Mouse (Mus musculus) brain, embryonic 14.5 days (tissue): Measurements from ENCODE around the gene Thbd.

Source experiments
- CTCF ChIP-seq: fragments of 200-500 bp; IDR thresholded peaks from 2 replicates; pipeline ENCODE4 v1.5.1; 2012; ENCODE audit warnings: inconsistent platforms, mild to moderate bottlenecking, moderate library complexity, borderline replicate concordance; ENCODE audit not compliant: insufficient read depth, insufficient read length; ENCODE audit errors: extremely low read depth
- POLR2A ChIP-seq: fragments of 200-500 bp; IDR thresholded peaks from 2 replicates; pipeline ENCODE4 v1.6.1; 2012; ENCODE audit warnings: mild to moderate bottlenecking, inconsistent platforms, borderline replicate concordance; ENCODE audit not compliant: poor library complexity, insufficient read depth, insufficient read length, severe bottlenecking; ENCODE audit errors: extremely low read depth

GRCm38 (mm10) chr2:148436285-148436684 is 28.3 kb upstream of the Thbd start:
- TF ChIP-seq CTCF (no peak), POLR2A (no peak)
